Mouse (Mus musculus) layer of hippocampus, adult 11-12 months (tissue): ENCODE measurements at regions not wholly inside any gene's neighbourhood (a gene's known extent, or its start where the extent isn't known, plus 50 kb on each side); places are given as distances from the start of the nearest gene placed in this dataset.
A peak's percentile ranks its signal among the peaks of the same experiment; 100 is the strongest.
"Not testable (repeated sequence)": the region's sequence is repeated elsewhere in the genome, so short reads cannot be mapped to it uniquely, and the experiment has no call there.

ENCODE experiments used
- DNase-seq: peaks from one replicate; pipeline ENCODE4 v3.0.0; 2022; ENCODE audit warnings: low spot score

GRCm38 (mm10) chr10:6182400-6182799 is 260.2 kb upstream of the Rgs17 start:
- DNase-seq: no peak

DNA sequence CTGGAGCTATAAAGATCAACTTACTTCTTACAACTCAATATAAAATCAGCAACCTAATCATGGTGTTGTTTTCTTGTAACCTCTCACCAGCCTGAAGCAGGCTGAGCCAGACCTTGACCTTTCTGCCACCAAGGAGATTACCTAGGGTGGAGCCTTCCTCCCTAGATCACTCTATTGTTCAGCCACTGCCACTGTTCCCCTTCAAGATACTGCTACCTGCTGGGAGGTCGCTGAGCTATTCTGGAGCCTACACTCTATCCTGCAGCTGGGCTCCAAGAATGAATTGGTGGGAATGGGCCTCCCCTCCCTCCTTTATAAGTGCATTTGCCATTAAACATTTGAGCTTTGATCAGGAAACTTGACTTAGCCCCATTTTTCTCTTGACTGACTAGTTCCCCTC is 242.1 kb upstream of the Rgs17 start:
- not testable (repeated sequence) for DNase-seq

DNA sequence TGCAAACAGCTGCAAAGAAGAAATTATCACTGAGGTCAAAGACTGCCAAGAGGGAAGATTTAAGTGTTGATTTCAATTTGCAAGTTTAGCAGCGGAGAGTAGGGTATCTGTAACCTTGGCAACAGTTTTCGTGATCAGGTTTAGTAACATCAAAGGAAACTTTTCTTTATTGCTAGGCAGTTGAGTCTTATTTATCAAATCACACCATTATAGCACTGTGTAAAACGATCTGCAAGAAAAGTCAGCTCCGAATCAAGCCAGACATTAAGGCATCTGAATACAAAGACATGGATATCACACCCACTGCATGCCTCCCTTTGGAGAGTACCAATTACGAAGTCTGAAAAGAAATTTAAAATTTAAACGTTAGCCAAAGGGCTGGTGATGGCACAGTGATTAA is 234.7 kb upstream of the Rgs17 start:
- no peak for DNase-seq

- no peak for DNase-seq
Observed at GRCm38 (mm10) chr10:6134091-6134490, 211.9 kb upstream of the Rgs17 start.

DNA sequence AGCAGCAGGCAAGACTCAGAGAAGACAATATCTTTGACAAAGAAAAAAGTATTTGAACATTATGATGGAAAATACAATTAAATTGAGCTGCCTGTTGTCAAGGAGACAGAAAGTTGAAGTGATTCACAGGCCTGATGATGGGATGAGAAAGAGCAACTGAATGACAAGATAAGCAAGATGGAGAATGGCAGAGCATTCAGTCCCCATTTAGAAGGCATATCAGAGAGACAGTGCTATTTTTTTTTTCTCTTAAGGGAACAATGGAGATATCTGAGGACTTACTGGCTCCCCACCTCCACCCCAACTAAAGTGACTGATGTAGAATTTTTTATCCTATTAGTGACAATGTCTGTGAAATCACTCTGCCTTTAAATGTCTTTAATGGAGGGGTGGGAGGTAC is 202.2 kb upstream of the Rgs17 start:
- DNase-seq: not testable (repeated sequence)

DNA sequence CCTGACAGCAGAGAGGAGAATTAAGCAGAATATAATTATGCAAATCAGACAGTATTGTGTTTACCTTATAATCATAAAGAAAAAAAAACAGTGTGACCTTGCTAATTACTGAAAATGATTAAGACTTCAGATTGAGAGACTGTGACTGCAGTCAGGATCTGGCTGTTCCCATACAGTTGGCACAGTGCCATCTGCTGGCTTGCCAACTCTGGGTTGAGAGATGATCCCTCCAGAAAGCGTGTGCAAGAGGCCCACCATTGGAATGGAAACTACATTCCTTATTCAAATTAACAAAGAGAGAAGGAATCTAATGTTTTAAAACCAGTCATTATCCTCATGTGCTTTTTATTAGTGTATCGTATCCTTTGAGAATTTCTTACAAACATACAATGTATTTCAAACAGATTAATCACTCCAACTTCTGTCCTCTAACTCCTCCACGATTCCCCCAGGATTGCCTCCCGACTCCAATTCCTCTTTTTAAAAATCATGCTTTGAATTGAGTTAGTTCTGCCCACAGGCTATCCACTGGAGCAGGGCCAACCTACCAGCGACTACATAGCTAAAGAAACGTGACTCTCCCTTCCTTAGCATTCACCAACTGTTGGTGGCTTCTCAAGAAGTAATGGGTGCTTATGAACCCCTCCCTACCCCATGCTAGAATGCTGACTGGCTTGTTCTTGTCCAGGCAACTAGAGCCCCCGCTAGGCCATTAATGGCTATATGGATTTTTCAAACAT is 192.9 kb upstream of the Rgs17 start:
- peak; percentile 9 for DNase-seq
